Mouse (Mus musculus) kidney, adult 2 months (tissue): ENCODE measurements around the gene Wdr35.

Experiments used
- CTCF ChIP-seq: fragments of 200-500 bp; conservative IDR thresholded peaks from 2 replicates; pipeline ENCODE4 v1.5.1; 2011; ENCODE audit warnings: low read depth, mild to moderate bottlenecking, control low read depth, low read length, moderate library complexity, mixed read lengths; ENCODE audit not compliant: insufficient read depth, insufficient read length
- POLR2A ChIP-seq: fragments of 200-500 bp; IDR thresholded peaks from one replicate; pipeline ENCODE4 v1.6.1; 2011; ENCODE audit warnings: low read depth, low read length, control low read depth

- TF ChIP-seq POLR2A, result no peak
- TF ChIP-seq CTCF, result no peak
Observed at GRCm38 (mm10) chr12:8947163-8947562, 26.5 kb upstream of the Wdr35 start.
